Mouse (Mus musculus) liver, embryonic 16.5 days (tissue): ENCODE measurements around the gene Mfap3l. TPM values are rescaled to one million over a fixed set of nuclear protein-coding genes. Genes with fewer than 3 reads are reported as not detected.
"Not testable (repeated sequence)": the region's sequence is repeated elsewhere in the genome, so short reads cannot be mapped to it uniquely, and the experiment has no call there.

Experiments
- ATAC-seq: fragments of 200-750 bp; cut with Nextera tagmentation; 2 replicates; pipeline ENCODE4 v1.8.0; 2017; ENCODE audit warnings: low read depth, mild to moderate bottlenecking, moderate number of reproducible peaks, moderate library complexity
- H3K27ac ChIP-seq: fragments of 300-500 bp; sonication (generic); 2 replicates; pipeline ENCODE4 v1.5.1; 2014; ENCODE audit warnings: mild to moderate bottlenecking, low read length
- H3K27me3 ChIP-seq: fragments of 300-500 bp; sonication (generic); 2 replicates; pipeline ENCODE4 v1.6.1; 2014; ENCODE audit warnings: low read depth, low read length, mixed read lengths; ENCODE audit not compliant: control insufficient read depth, insufficient read depth
- H3K36me3 ChIP-seq: fragments of 300-500 bp; sonication (generic); 2 replicates; pipeline ENCODE4 v1.6.1; 2014; ENCODE audit warnings: mild to moderate bottlenecking; ENCODE audit not compliant: control insufficient read depth, insufficient read depth
- H3K4me1 ChIP-seq: fragments of 300-500 bp; sonication (generic); 2 replicates; pipeline ENCODE4 v1.6.1; 2014; ENCODE audit warnings: low read depth, low read length, mixed read lengths; ENCODE audit not compliant: control insufficient read depth
- H3K4me2 ChIP-seq: fragments of 300-500 bp; sonication (generic); 2 replicates; pipeline ENCODE4 v1.6.1; 2014; ENCODE audit warnings: low read depth, low read length, mixed read lengths
- H3K4me3 ChIP-seq: fragments of 300-500 bp; sonication (generic); 2 replicates; pipeline ENCODE4 v1.5.1; 2014; ENCODE audit warnings: low read depth, mild to moderate bottlenecking, low read length
- H3K9ac ChIP-seq: fragments of 300-500 bp; sonication (generic); 2 replicates; pipeline ENCODE4 v1.6.1; 2014; ENCODE audit warnings: low read depth, low read length
- H3K9me3 ChIP-seq: fragments of 300-500 bp; sonication (generic); replicated peaks from 2 replicates; pipeline ENCODE4 v1.6.1; 2016; ENCODE audit warnings: low read length; ENCODE audit not compliant: control insufficient read depth
- whole genome bisulfite sequencing: fragments of 180-500 bp; shearing (Covaris S2); extraction: QIAGEN DNeasy Blood & Tissue Kit; methylation state at CpG from one replicate; pipeline ENCODE4 v1.1.7; 2014; ENCODE audit not compliant: insufficient replicate concordance; 5-methylcytosine and 5-hydroxymethylcytosine counted together
- polyA plus RNA-seq: library from polyadenylated mRNA; unstranded; fragments of >200 nt; fragmentation: Nextera tagmentation; extraction: Ambion mirVana; gene quantifications from 2 replicates; pipeline ENCODE4 v1.2.1, GENCODE M21; 2015

Gene Mfap3l
- polyA plus RNA-seq, 1 experiment from 2014 or later: 0.38 TPM

DNA sequence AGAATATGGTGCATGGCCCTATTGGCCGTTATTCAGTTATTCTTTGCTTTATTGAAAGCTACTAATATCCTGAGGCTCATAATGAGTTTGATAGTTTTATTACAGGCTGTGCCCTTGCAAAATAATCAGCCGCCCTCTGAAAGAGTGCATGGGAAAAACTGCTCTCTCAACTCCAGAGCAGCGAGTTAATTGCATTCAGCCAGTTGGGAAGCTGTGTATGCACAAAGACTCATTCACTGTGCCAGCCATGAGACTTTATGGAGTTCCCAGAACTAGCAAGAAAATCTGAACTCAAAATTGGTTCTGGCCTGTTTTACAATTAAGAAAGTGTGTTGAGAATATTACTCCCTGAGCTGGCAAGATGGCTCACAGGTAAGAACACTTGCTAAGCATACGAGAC is 12.5 kb downstream of the Mfap3l start:
- Histone ChIP-seq H3K9ac (no peak overlapping the region), H3K27me3 (no peaks in the 10 kb centered on the region), H3K36me3 (no peaks in the 10 kb centered on the region), H3K4me3 (no peak overlapping the region), H3K4me1 (no peaks in the 10 kb centered on the region), H3K9me3 (no peaks in the 10 kb centered on the region), H3K4me2 (no peak overlapping the region), H3K27ac (no peak overlapping the region)
- WGBS: 62% methylated on average over 4 of the region's 4 CpGs
- no peak for ATAC-seq

DNA sequence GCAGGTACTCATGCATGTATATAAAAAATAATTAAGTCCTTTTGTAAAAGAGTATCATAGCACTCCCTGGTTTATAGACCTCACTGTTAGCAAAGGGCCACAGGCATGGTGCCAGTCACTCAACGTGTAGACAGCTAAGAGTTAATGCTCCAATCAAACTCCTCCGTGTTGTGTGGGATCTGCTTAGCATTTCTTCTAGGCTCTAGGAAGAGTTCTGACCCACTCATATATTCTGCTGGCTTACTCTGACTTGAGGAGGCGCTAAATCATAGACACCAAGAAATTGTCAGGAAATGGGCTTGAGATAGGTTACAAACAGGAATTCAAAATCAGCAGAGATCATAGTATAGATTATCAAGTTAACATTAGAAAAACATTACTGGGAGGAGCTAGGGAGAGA is 13.3 kb downstream of the Mfap3l start:
- H3K36me3 ChIP-seq: no peaks in the 10 kb centered on the region
- ATAC-seq: no peak
- H3K4me1 ChIP-seq: no peaks in the 10 kb centered on the region
- 60% methylated on average over 3 of the region's 3 CpGs for WGBS
- no peak overlapping the region for H3K4me2 ChIP-seq
- no peak overlapping the region for H3K9ac ChIP-seq
- H3K27me3 ChIP-seq: no peaks in the 10 kb centered on the region
- no peaks in the 10 kb centered on the region for H3K9me3 ChIP-seq
- no peak overlapping the region for H3K4me3 ChIP-seq
- no peak overlapping the region for H3K27ac ChIP-seq

DNA sequence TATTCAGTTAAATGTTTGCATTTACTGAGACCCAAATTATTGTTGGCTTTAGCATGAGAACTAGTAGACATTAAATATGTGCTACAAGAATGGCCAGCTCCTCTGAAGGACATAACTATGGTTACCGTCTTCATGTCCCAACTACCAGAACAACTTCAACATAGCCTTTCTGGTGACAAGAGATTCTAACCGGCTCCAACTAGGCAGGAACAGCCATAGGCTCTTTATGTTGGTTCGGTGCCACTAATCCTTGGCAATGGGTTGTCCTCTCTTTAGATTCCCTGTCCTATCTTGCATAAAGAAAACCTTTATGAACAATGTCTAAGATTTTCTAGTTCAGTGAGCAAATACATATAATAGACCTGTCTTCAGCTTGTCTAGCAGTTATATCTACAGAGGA is 14.7 kb downstream of the Mfap3l start:
- 75% methylated on average over 3 of the region's 3 CpGs for WGBS
- H3K9ac ChIP-seq: no peak overlapping the region
- no peaks in the 10 kb centered on the region for H3K36me3 ChIP-seq
- H3K4me1 ChIP-seq: no peaks in the 10 kb centered on the region
- ATAC-seq: no peak
- H3K27ac ChIP-seq: no peak overlapping the region
- no peaks in the 10 kb centered on the region for H3K27me3 ChIP-seq
- no peaks in the 10 kb centered on the region for H3K9me3 ChIP-seq
- no peak overlapping the region for H3K4me2 ChIP-seq
- H3K4me3 ChIP-seq: no peak overlapping the region

DNA sequence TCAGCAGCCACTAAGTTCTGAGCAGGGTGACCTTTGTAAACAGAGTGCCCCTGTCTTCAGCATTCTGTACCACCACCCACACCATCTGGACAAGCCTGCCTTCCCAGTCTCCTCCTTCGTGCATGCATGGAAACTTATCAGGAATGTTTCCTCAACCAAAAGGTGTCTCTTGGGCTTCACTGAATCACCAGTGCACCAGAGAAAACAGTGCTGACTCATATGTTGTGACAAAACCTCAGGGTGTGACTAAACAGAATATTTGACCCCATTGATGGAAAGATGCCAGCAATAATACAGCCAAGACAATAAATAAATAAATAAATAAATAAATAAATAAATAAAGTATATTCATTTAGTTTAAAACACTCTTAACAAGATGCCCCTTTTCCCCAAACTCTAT is 16.5 kb downstream of the Mfap3l start:
- no peak for ATAC-seq
- H3K36me3 ChIP-seq: no peaks in the 10 kb centered on the region
- no peaks in the 10 kb centered on the region for H3K4me1 ChIP-seq
- no peaks in the 10 kb centered on the region for H3K9me3 ChIP-seq
- 27% methylated on average over 1 of the region's 1 CpGs for WGBS
- H3K9ac ChIP-seq: no peak overlapping the region
- H3K4me2 ChIP-seq: no peak overlapping the region
- no peak overlapping the region for H3K4me3 ChIP-seq
- H3K27me3 ChIP-seq: no peaks in the 10 kb centered on the region
- no peak overlapping the region for H3K27ac ChIP-seq

DNA sequence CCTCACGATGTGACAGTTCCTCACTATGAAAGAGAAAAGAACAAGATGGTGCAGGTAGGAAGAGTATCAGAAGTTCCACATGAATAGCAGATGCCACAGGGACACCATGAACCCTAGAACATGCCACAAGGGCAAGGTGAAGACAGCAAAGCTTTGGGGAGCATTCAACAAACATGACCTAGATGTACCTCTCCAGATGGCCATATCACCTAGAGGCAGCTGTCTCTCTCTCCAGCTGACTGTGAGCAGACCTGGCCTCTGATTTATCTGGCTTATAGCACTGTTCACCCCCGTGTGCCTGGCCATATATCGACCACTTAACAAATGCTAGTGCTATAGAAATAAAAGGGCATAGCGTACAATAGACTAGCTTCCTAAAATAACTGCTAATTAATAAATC is 17.5 kb downstream of the Mfap3l start:
- H3K36me3 ChIP-seq: no peaks in the 10 kb centered on the region
- H3K27me3 ChIP-seq: no peaks in the 10 kb centered on the region
- H3K27ac ChIP-seq: no peak overlapping the region
- 61% methylated on average over 4 of the region's 4 CpGs for WGBS
- H3K4me2 ChIP-seq: no peak overlapping the region
- no peak overlapping the region for H3K4me3 ChIP-seq
- H3K9ac ChIP-seq: no peak overlapping the region
- no peak for ATAC-seq
- H3K4me1 ChIP-seq: no peaks in the 10 kb centered on the region
- no peaks in the 10 kb centered on the region for H3K9me3 ChIP-seq

DNA sequence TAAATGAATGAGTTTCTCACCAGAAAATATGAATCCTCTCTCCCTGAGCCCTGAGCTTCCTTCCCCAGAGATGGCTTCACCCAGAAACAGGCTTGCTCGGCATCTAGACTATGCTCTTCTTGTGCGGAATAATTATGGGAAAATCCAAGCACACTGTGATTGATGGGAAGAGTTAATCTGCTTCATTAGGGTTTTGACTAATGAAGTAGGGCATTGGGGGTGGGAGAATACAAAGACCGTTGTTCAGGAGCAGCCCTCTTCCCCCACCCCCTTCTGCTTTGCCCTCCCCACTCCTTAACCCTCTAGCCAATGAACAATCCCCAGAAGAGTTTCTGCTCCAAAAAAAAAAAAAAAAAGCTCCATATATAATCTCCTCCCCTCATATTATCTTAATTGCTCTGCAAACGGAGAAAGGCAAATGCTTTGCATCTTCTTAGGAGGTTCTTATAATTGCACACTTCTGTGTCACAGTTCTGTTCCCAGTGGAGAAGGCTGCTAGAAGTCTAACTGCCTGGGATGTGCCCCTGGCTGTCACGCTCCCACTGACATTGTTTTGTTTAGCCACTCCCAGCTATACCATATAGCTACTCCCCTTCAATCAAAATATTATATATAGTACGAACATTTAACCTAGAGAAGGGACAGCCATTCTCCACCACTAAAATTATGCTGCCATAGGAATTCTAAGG is 24.9 kb downstream of the Mfap3l start:
- no peak overlapping the region for H3K27ac ChIP-seq
- no peak overlapping the region for H3K9ac ChIP-seq
- WGBS: 60% methylated on average over 6 of the region's 6 CpGs
- H3K9me3 ChIP-seq: no peaks in the 10 kb centered on the region
- H3K4me3 ChIP-seq: no peak overlapping the region
- H3K36me3 ChIP-seq: no peaks in the 10 kb centered on the region
- no peaks in the 10 kb centered on the region for H3K4me1 ChIP-seq
- H3K4me2 ChIP-seq: no peak overlapping the region
- no peaks in the 10 kb centered on the region for H3K27me3 ChIP-seq
- no peak for ATAC-seq

DNA sequence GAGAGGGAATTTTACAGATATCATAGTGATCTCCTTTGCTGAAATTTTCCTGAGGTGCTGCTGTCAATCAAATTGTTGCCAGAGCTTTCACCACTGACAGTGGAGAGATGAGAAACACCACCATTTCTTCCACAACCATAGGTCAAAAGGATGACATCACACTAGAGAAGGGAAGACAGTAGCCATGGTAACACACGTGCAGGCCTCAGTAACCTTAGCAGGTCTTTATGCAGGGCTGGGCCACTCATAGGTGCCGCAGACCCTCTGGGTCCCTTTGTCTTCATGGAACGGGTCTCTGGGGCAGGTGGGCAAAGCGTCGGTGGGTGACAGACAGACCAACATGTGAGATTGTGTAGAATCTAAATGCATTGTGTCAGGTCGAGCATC is 25.5 kb downstream of the Mfap3l start:
- H3K4me3 ChIP-seq: no peak overlapping the region
- 60% methylated on average over 6 of the region's 6 CpGs for WGBS
- ATAC-seq: no peak

DNA sequence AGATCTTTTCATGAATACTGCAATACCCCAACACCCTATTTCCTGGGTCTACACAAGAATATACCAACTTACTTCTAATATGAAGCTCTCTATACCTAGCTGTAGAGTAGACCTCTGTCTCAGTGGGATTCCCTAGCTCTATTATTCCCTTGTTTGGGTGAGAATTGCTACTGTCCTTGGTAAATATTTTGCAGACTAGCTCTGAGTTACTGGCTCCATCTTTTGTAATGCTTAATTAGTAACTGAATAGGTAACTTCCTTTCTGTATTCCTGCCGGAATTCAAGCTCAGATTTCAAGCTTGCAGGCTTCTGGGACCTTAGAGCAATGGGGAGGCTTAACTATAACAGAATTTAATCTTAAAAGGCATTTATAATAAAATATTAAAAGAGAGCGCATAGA is 26.1 kb downstream of the Mfap3l start:
- H3K36me3 ChIP-seq, H3K4me1 ChIP-seq, H3K9me3 ChIP-seq, H3K27ac ChIP-seq, H3K27me3 ChIP-seq, H3K9ac ChIP-seq, H3K4me3 ChIP-seq, ATAC-seq, H3K4me2 ChIP-seq: not testable (repeated sequence)
- WGBS: 68% methylated on average over 2 of the region's 2 CpGs

More for the DNA sequence above, 25.5 kb downstream of the Mfap3l start:
- H3K36me3 ChIP-seq: no peaks in the 10 kb centered on the region
- H3K4me1 ChIP-seq: no peaks in the 10 kb centered on the region
- H3K27ac ChIP-seq: no peak overlapping the region
- H3K4me2 ChIP-seq: no peak overlapping the region
- no peak overlapping the region for H3K9ac ChIP-seq
- H3K27me3 ChIP-seq: no peaks in the 10 kb centered on the region
- no peaks in the 10 kb centered on the region for H3K9me3 ChIP-seq

DNA sequence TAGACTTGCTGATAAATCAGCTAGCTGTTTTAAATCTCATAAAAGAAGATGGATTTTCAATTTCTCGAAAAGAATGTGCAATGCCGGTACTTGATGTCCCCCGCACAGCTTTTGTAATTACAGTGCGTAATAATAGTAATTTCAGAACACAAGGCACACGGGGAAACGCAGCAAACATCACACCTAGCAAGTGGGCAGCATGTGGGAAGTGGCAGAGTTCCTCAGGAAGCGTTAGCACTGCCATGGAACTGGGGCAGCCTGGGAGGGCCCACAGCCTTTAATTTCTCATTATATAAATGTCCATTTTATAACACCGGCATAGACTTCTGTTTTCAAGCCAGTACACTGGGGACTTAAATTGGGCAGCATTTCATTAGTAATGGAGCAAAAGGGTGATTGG is 27.1 kb downstream of the Mfap3l start:
- 69% methylated on average over 8 of the region's 8 CpGs for WGBS
- H3K9me3 ChIP-seq: no peaks in the 10 kb centered on the region
- ATAC-seq: no peak
- no peak overlapping the region for H3K4me2 ChIP-seq
- no peak overlapping the region for H3K4me3 ChIP-seq
- H3K27me3 ChIP-seq: no peaks in the 10 kb centered on the region
- H3K27ac ChIP-seq: no peak overlapping the region
- no peaks in the 10 kb centered on the region for H3K4me1 ChIP-seq
- H3K36me3 ChIP-seq: no peaks in the 10 kb centered on the region
- H3K9ac ChIP-seq: no peak overlapping the region
